Mouse (Mus musculus): ENCODE results near the gene P2ry6. TPM values are rescaled to one million over a fixed set of nuclear protein-coding genes. Genes with fewer than 3 reads are reported as not detected.

P2ry6 gene
- polyA plus RNA-seq, 1 experiment from 2014 or later = 3.6 TPM

- ATAC-seq (ENCODE audit: low FRiP score, low TSS enrichment) = no peak
- Histone ChIP-seq H3K9me3 (ENCODE audit: control insufficient read depth, low read length) (no peaks in the 10 kb centered on the region), H3K36me3 (ENCODE audit: control insufficient read depth, insufficient read depth, low read length) (peaks cover 12% of the 10 kb centered on the region; the same call in 1 of the 2 replicates), H3K27ac (ENCODE audit: low read depth, low read length) (no peak overlapping the region), H3K9ac (ENCODE audit: low read depth, low read length) (peak overlapping the region; percentile 95), H3K4me2 (replicated peaks; ENCODE audit: low read depth, low read length) (peak overlapping the region; percentile 95), H3K4me1 (ENCODE audit: control insufficient read depth, insufficient read depth, low read length) (peaks cover 61% of the 10 kb centered on the region), H3K27me3 (ENCODE audit: control insufficient read depth, insufficient read depth, low read length) (no peaks in the 10 kb centered on the region), H3K4me3 (ENCODE audit: low read length) (peak overlapping the region; percentile 87)
- 59% methylated on average over 19 of the region's 19 CpGs for WGBS
Measured at GRCm38 (mm10) chr7:100929639-100930303, 44.7 kb downstream of the P2ry6 start.

DNA sequence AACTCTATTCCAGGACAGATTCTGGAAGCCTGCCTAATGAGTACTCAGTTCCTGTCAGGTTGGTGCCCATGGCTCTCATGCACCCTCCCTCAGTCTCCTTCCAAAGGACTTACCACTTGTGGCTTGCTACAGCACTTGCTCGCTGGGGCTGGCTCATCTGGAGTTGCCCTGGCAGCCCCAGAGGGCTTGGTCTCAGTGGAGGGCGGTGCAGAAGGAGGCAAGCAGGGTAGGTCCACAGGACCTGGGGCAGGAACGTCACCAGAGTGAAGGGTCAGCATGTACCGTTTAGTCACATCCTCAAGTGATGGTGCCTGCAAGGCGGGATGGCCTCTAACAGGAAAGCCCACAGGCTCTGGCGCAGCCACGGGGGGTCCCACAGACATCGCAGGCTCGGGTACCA lies 46.0 kb downstream of the P2ry6 start:
- Histone ChIP-seq H3K4me1 (ENCODE audit: control insufficient read depth, insufficient read depth, low read length) (peaks cover 74% of the 10 kb centered on the region), H3K9me3 (ENCODE audit: control insufficient read depth, low read length) (no peaks in the 10 kb centered on the region), H3K9ac (ENCODE audit: low read depth, low read length) (peak overlapping the region; percentile 95), H3K4me3 (ENCODE audit: low read length) (peak overlapping the region; percentile 87), H3K27me3 (ENCODE audit: control insufficient read depth, insufficient read depth, low read length) (no peaks in the 10 kb centered on the region), H3K36me3 (ENCODE audit: control insufficient read depth, insufficient read depth, low read length) (peaks cover 20% of the 10 kb centered on the region; the same call in 1 of the 2 replicates), H3K4me2 (replicated peaks; ENCODE audit: low read depth, low read length) (peak overlapping the region; percentile 95), H3K27ac (ENCODE audit: low read depth, low read length) (0 out of 2 replicates have a peak overlapping the region, but pooled peaks have one; percentile 3)
- ATAC-seq (ENCODE audit: low FRiP score, low TSS enrichment) = no peak
- 49% methylated on average over 9 of the region's 9 CpGs for WGBS

GRCm38 (mm10) chr7:100927287-100928000 lies 47.0 kb downstream of the P2ry6 start:
- no peak for ATAC-seq (ENCODE audit: low FRiP score, low TSS enrichment)
- peak overlapping the region; percentile 87 for H3K4me3 ChIP-seq (ENCODE audit: low read length)
- peak overlapping the region; percentile 60; the same call in 1 of the 2 replicates for H3K27ac ChIP-seq (ENCODE audit: low read depth, low read length)
- H3K9me3 ChIP-seq (ENCODE audit: control insufficient read depth, low read length) = no peaks in the 10 kb centered on the region
- no peaks in the 10 kb centered on the region for H3K27me3 ChIP-seq (ENCODE audit: control insufficient read depth, insufficient read depth, low read length)
- H3K4me1 ChIP-seq (ENCODE audit: control insufficient read depth, insufficient read depth, low read length) = peaks cover 79% of the 10 kb centered on the region
- 6% methylated on average over 7 of the region's 7 CpGs for WGBS
- peak overlapping the region; percentile 95 for H3K4me2 ChIP-seq (replicated peaks; ENCODE audit: low read depth, low read length)
- H3K9ac ChIP-seq (ENCODE audit: low read depth, low read length) = peak overlapping the region; percentile 95
- H3K36me3 ChIP-seq (ENCODE audit: control insufficient read depth, insufficient read depth, low read length) = peaks cover 30% of the 10 kb centered on the region; the same call in 1 of the 2 replicates

DNA sequence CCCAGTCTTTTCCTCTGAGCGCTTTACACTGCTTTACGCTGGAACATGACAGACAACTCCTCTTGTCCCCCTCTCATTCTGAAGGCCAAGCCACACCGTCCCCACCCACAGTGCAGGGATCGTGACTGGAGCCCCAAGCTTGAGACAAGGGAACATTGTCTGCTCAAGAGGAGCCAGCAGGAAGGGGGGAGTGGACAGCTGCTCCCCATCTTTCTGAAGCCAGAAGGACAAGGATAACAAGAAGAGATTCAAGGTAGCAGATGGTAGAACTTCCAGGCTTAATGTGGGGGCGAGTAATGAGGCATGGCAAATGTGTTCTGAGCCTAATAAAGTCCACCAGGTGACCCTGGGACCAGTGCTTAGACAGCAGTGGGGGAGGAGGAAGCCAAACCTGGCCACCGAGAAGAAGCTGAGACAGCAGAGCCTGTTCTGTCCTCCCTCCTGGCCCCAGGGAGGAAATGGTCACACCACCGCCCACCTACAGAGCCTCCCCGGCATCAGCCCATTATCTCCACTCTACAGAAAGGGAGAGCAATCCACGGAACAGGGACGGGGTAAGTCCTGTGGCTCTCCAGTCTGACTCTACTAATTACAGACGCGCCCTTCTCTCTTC lies 48.0 kb downstream of the P2ry6 start:
- H3K36me3 ChIP-seq (ENCODE audit: control insufficient read depth, insufficient read depth, low read length) = peaks cover 40% of the 10 kb centered on the region
- 8% methylated on average over 12 of the region's 12 CpGs for WGBS
- 0 out of 2 replicates have a peak, but pooled peaks have one; percentile 13 for ATAC-seq (ENCODE audit: low FRiP score, low TSS enrichment)

DNA sequence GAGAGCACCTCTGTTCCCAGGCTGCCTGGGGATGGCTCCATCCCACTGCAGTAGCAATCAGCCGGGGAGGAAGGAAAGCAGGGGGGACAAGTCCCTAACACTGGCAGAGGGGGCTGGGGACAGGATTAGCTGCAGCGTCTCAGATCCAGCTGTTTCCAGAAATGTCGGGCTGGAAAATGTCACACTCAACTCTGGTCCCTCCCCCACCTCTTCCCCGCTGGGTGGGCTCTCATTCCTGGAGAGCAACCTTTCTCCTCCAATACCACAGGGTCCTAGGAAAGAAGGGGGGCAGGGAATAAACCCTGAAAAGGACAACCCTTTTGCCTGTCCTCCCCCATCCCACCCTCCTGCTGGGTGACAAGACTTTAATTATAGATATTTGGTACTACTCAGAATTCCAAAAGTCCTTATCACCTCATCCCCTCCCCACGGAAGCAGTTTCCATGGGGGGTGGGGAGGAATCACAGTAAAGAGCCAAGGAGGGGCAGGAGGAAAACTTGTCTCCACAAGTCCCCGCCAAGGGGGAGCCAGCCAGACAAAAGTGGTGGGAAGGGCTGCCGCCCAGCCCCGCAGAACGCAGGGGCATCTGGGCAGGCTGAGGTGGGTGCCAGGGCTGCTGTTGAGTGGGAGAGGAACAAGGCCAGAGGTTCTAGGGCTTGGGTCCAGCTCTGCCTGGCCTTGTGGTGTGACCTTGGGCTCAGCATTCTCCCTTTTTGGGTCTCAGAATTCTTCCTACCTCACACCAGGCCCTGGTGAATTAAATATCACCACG lies 49.6 kb downstream of the P2ry6 start:
- peaks cover 90% of the 10 kb centered on the region for H3K4me1 ChIP-seq (ENCODE audit: control insufficient read depth, insufficient read depth, low read length)
- no peaks in the 10 kb centered on the region for H3K9me3 ChIP-seq (ENCODE audit: control insufficient read depth, low read length)
- H3K4me3 ChIP-seq (ENCODE audit: low read length) = peak overlapping the region; percentile 87
- H3K4me2 ChIP-seq (replicated peaks; ENCODE audit: low read depth, low read length) = peak overlapping the region; percentile 95
- H3K27me3 ChIP-seq (ENCODE audit: control insufficient read depth, insufficient read depth, low read length) = no peaks in the 10 kb centered on the region
- ATAC-seq (ENCODE audit: low FRiP score, low TSS enrichment) = no peak
- H3K27ac ChIP-seq (ENCODE audit: low read depth, low read length) = no peak overlapping the region
- peak overlapping the region; percentile 25 for H3K9ac ChIP-seq (ENCODE audit: low read depth, low read length)
- H3K36me3 ChIP-seq (ENCODE audit: control insufficient read depth, insufficient read depth, low read length) = peaks cover 47% of the 10 kb centered on the region
- 31% methylated on average over 10 of the region's 10 CpGs for WGBS

More for the DNA sequence above, 48.0 kb downstream of the P2ry6 start:
- Histone ChIP-seq H3K27me3 (ENCODE audit: control insufficient read depth, insufficient read depth, low read length) (no peaks in the 10 kb centered on the region), H3K4me2 (replicated peaks; ENCODE audit: low read depth, low read length) (peak overlapping the region; percentile 95), H3K27ac (ENCODE audit: low read depth, low read length) (peak overlapping the region; percentile 60; the same call in 1 of the 2 replicates), H3K4me1 (ENCODE audit: control insufficient read depth, insufficient read depth, low read length) (peaks cover 85% of the 10 kb centered on the region), H3K9me3 (ENCODE audit: control insufficient read depth, low read length) (no peaks in the 10 kb centered on the region), H3K4me3 (ENCODE audit: low read length) (peak overlapping the region; percentile 87), H3K9ac (ENCODE audit: low read depth, low read length) (peak overlapping the region; percentile 95)

GRCm38 (mm10) chr7:100924200-100924599 lies 50.2 kb downstream of the P2ry6 start:
- no peak for ATAC-seq (ENCODE audit: low FRiP score, low TSS enrichment)
- no peaks in the 10 kb centered on the region for H3K9me3 ChIP-seq (ENCODE audit: control insufficient read depth, low read length)

GRCm38 (mm10) chr7:100922907-100923306 lies 51.5 kb downstream of the P2ry6 start:
- 88% methylated on average over 4 of the region's 4 CpGs for WGBS
- no peaks in the 10 kb centered on the region for H3K27me3 ChIP-seq (ENCODE audit: control insufficient read depth, insufficient read depth, low read length)
- no peaks in the 10 kb centered on the region for H3K9me3 ChIP-seq (ENCODE audit: control insufficient read depth, low read length)
- peaks cover 38% of the 10 kb centered on the region for H3K36me3 ChIP-seq (ENCODE audit: control insufficient read depth, insufficient read depth, low read length)
- no peak overlapping the region; the same call in 1 of the 2 replicates for H3K4me2 ChIP-seq (replicated peaks; ENCODE audit: low read depth, low read length)
- no peak overlapping the region for H3K4me3 ChIP-seq (ENCODE audit: low read length)
- H3K4me1 ChIP-seq (ENCODE audit: control insufficient read depth, insufficient read depth, low read length) = peaks cover 90% of the 10 kb centered on the region
- H3K9ac ChIP-seq (ENCODE audit: low read depth, low read length) = no peak overlapping the region
- 0 out of 2 replicates have a peak overlapping the region, but pooled peaks have one; percentile 7 for H3K27ac ChIP-seq (ENCODE audit: low read depth, low read length)
- no peak for ATAC-seq (ENCODE audit: low FRiP score, low TSS enrichment)

More at GRCm38 (mm10) chr7:100924200-100924599, 50.2 kb downstream of the P2ry6 start:
- Histone ChIP-seq H3K4me2 (replicated peaks; ENCODE audit: low read depth, low read length) (peak overlapping the region; percentile 95), H3K27me3 (ENCODE audit: control insufficient read depth, insufficient read depth, low read length) (no peaks in the 10 kb centered on the region), H3K9ac (ENCODE audit: low read depth, low read length) (peak overlapping the region; percentile 25), H3K4me3 (ENCODE audit: low read length) (peak overlapping the region; percentile 87; the same call in 1 of the 2 replicates), H3K4me1 (ENCODE audit: control insufficient read depth, insufficient read depth, low read length) (peaks cover 90% of the 10 kb centered on the region), H3K27ac (ENCODE audit: low read depth, low read length) (no peak overlapping the region), H3K36me3 (ENCODE audit: control insufficient read depth, insufficient read depth, low read length) (peaks cover 44% of the 10 kb centered on the region)
- 73% methylated on average over 5 of the region's 5 CpGs for WGBS

GRCm38 (mm10) chr7:100921289-100921688 lies 53.2 kb downstream of the P2ry6 start:
- WGBS = 91% methylated on average over 5 of the region's 5 CpGs
- Histone ChIP-seq H3K9me3 (ENCODE audit: control insufficient read depth, low read length) (no peaks in the 10 kb centered on the region), H3K27me3 (ENCODE audit: control insufficient read depth, insufficient read depth, low read length) (no peaks in the 10 kb centered on the region), H3K27ac (ENCODE audit: low read depth, low read length) (no peak overlapping the region; the same call in 1 of the 2 replicates), H3K4me2 (replicated peaks; ENCODE audit: low read depth, low read length) (no peak overlapping the region), H3K36me3 (ENCODE audit: control insufficient read depth, insufficient read depth, low read length) (peaks cover 45% of the 10 kb centered on the region), H3K4me3 (ENCODE audit: low read length) (no peak overlapping the region), H3K9ac (ENCODE audit: low read depth, low read length) (no peak overlapping the region), H3K4me1 (ENCODE audit: control insufficient read depth, insufficient read depth, low read length) (peaks cover 90% of the 10 kb centered on the region)
- ATAC-seq (ENCODE audit: low FRiP score, low TSS enrichment) = no peak

Measured in kidney, embryonic 14.5 days (tissue).